In the genomic region with DNA sequence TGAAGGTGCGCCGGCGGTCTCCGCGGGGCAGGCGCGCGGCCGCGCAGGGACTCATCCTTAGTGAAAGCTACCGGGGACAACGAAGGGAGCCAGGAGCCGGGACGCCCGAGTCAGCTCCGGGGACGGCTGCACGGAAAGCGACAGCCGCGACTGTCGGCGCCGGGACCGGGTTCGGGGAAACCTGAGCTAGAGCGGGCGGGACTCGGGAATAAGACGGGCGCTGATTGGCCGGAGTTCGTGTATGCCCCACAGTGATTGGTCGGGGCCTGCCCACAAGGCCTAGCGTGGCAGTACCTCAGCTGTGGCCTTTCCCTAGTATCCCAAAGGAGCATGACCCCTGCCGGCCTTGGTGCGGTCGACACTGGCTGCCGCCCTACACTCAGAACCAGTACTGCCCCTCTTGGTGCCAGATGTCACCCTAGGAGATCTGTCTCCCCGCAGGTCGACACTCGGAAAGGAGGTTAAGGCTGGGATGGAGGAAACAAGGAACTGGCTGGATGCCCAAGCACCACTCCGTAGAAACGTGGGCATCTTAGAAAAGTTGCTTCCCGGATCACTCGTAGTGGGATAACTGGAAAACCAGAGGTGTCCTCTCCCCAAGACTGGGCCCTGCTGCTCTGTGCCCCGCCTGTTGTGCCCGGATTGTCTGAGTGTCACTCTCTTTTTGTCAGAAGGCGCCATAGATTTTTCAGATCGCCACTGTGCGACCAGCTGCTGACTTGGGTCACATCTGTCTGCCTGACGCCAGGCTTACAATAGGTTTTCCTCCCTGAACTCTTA, we compare ENCODE assay signal across 1 mouse cellular context.
TF ChIP-seq lines count a peak whose summit lies in the region.

A gene (minus strand): TSS at position 193 of the 780 bp plus-strand sequence.

TF ChIP-seq in MEL, 35 proteins besides CTCF, POLR2A, EP300 and RAD21 (continued from another document):
- TF ChIP-seq ZC3H11A (IDR thresholded peaks at IDR 0.05; ENCODE audit: low read depth, low read length), result no peak
- TF ChIP-seq ZNF384 (IDR thresholded peaks at IDR 0.05; ENCODE audit: low read depth, low read length), result no peak
- TF ChIP-seq ZKSCAN1 (IDR thresholded peaks at IDR 0.05; ENCODE audit: low read depth, low read length), result no peak
- TF ChIP-seq MEF2A (IDR thresholded peaks at IDR 0.05; ENCODE audit: extremely low read depth, insufficient replicate concordance, low read depth, low read length, poor library complexity, severe bottlenecking), result 0 out of 2 replicates have a peak, but pooled peaks have one; percentile 2
- peak; percentile 70 for TF ChIP-seq NELFE (IDR thresholded peaks at IDR 0.05; ENCODE audit: low read depth, low read length)
- no peak for TF ChIP-seq MAZ (IDR thresholded peaks at IDR 0.05; ENCODE audit: low read depth, low read length)
- TF ChIP-seq MAFK (IDR thresholded peaks at IDR 0.05; ENCODE audit: borderline replicate concordance, low read depth, low read length), result no peak
- peak; percentile 37; the same call in 1 of the 2 replicates for TF ChIP-seq MYC (IDR thresholded peaks at IDR 0.05; ENCODE audit: low read depth, low read length)
- TF ChIP-seq UBTF (IDR thresholded peaks at IDR 0.05; ENCODE audit: borderline replicate concordance, insufficient read depth, low read depth, low read length), result peak; percentile 93; the same call in 1 of the 2 replicates
- TF ChIP-seq ZMIZ1 (IDR thresholded peaks at IDR 0.05; ENCODE audit: low read depth, low read length), result peak; percentile 72
- TF ChIP-seq POLR2AphosphoS2 (IDR thresholded peaks at IDR 0.05; ENCODE audit: low read length), result peak; percentile 64
- no peak for TF ChIP-seq RCOR1 (IDR thresholded peaks at IDR 0.05; ENCODE audit: low read depth, low read length)
- TF ChIP-seq MAX (IDR thresholded peaks at IDR 0.05; ENCODE audit: low read length), result no peak; the same call in 1 of the 2 replicates
- TF ChIP-seq SMC3 (IDR thresholded peaks at IDR 0.05; ENCODE audit: low read depth, low read length), result no peak
